Mouse (Mus musculus) myocyte (in vitro differentiated cells): ENCODE data around the gene Zfp93.

ENCODE experiments used
- CEBPB ChIP-seq: IDR thresholded peaks from 2 replicates; pipeline ENCODE4 v1.6.1; 2011; ENCODE audit warnings: mild to moderate bottlenecking, moderate library complexity; ENCODE audit not compliant: poor library complexity, insufficient read depth, severe bottlenecking
- E2F4 ChIP-seq: IDR thresholded peaks from one replicate; pipeline ENCODE4 v1.6.1; 2011; ENCODE audit warnings: mild to moderate bottlenecking, control low read depth, moderate library complexity; ENCODE audit not compliant: insufficient read depth
- MAX ChIP-seq: IDR thresholded peaks from one replicate; pipeline ENCODE4 v1.6.1; 2011; ENCODE audit warnings: low read depth, mild to moderate bottlenecking, control low read depth
- MYOD1 ChIP-seq, 3 experiments: IDR thresholded peaks; one replicate each; pipeline ENCODE4 v1.6.1; 2011; ENCODE audit warnings: control low read depth in 2 of 3, low read depth in 2 of 3, mild to moderate bottlenecking in 2 of 3, moderate library complexity in 1 of 3; ENCODE audit not compliant: insufficient read length in 2 of 3, control insufficient read depth in 1 of 3
- MYOG ChIP-seq, 3 experiments: IDR thresholded peaks; one replicate each; pipeline ENCODE4 v1.6.1; 2011; ENCODE audit warnings: control low read depth in 2 of 3, low read depth in 2 of 3, mild to moderate bottlenecking in 2 of 3; ENCODE audit not compliant: insufficient read length in 2 of 3, control insufficient read depth in 1 of 3, insufficient read depth in 1 of 3
- POLR2A ChIP-seq: IDR thresholded peaks from one replicate; pipeline ENCODE4 v1.6.1; 2011; ENCODE audit warnings: low read depth, mild to moderate bottlenecking, control low read depth, moderate library complexity; ENCODE audit not compliant: insufficient read length
- POLR2AphosphoS2 ChIP-seq: IDR thresholded peaks from one replicate; pipeline ENCODE4 v1.6.1; 2011; ENCODE audit warnings: low read depth, control low read depth; ENCODE audit not compliant: insufficient read length
- SRF ChIP-seq: IDR thresholded peaks from one replicate; pipeline ENCODE4 v1.6.1; 2011; ENCODE audit warnings: low read depth; ENCODE audit not compliant: control insufficient read depth, insufficient read length
- TCF12 ChIP-seq: IDR thresholded peaks from one replicate; pipeline ENCODE4 v1.6.1; 2011; ENCODE audit warnings: mild to moderate bottlenecking, control low read depth; ENCODE audit not compliant: poor library complexity, insufficient read depth, severe bottlenecking
- TCF3 ChIP-seq: IDR thresholded peaks from one replicate; pipeline ENCODE4 v1.6.1; 2011; ENCODE audit warnings: low read depth, control low read depth; ENCODE audit not compliant: insufficient read length
- USF1 ChIP-seq: IDR thresholded peaks from one replicate; pipeline ENCODE4 v1.6.1; 2011; ENCODE audit warnings: low read depth, mild to moderate bottlenecking, control low read depth, moderate library complexity

DNA sequence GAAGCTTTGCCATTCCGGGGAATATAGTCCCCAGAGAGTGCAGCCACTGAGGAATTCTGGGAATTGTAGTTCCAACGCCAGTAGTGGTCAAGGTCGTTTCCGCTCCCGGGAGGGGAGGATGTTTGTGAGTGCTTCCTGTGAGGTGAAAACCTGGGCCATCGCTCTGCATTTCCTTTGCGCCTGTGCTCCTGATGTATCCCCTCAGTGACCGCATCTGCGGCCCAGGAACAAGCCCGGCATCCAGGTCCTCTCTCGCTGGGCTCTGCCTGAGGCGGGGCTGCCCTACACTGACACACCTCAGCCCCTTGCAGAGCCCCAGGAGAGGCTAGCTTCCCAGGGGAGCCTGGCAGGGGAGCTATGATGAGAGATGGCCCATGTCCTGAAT, at the start of gene Zfp93:
- TF ChIP-seq POLR2A (peak; percentile 61), MAX (no peak), TCF12 (no peak), E2F4 (no peak), POLR2AphosphoS2 (peak; percentile 60), CEBPB (no peak), USF1 (no peak), TCF3 (no peak), MYOG (IDR thresholded peaks at IDR 0.05; ENCODE audit: control insufficient read depth in 1 of 3, insufficient read depth in 1 of 3, insufficient read length in 2 of 3, low read depth in 2 of 3) (no peak), SRF (no peak), MYOD1 (IDR thresholded peaks at IDR 0.05; ENCODE audit: control insufficient read depth in 1 of 3, insufficient read length in 2 of 3, low read depth in 2 of 3) (no peak)
